Comparison of ENCODE assay signal across 8 mouse cellular contexts in the genomic region with DNA sequence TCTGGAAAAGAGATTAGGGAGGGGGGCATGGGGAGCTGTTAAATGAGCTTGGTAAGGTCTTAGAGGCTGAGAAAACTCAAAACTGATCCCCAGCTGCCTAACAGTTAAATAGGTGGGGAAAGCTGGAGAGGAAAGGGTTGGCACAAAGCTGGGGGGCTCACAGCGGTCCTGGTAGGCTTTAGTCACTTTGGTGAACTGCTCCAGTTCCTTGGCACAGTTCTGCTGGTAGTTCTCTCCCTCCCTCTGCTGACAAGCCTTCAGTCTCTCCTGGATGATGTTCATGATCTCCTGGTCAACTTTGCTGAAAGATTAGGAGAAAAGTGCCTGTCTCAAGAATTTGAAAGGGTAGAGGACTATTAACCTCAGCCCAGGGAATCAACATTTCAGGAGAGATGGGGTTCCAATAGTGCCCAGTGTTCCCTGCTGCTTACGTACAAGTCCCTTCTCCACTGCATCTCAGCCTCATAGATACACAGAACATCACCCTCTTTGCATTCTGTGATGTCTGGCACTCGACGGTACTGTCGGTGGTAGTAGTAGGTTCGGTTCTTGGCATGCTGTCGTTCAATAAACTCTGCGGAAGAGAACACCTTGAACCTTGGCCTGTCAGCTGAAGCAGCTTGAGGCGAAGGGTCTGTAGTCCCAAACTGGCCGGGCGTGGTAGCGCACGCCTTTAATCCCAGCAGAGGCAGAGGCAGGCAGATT. TPM values are rescaled to one million over a fixed set of nuclear protein-coding genes. Genes with fewer than 3 reads are reported as not detected.
DNase-seq lines count a peak whose midpoint lies in the region; ATAC-seq lines count a peak whose summit lies in the region.

No protein-coding gene starts in this region.

- H3K4me2 ChIP-seq in heart, embryonic 11.5 days: peak overlapping the region; percentile 88
- peak overlapping the region; percentile 96; the same call in 1 of the 2 replicates for H3K4me2 ChIP-seq in hindbrain, embryonic 14.5 days (replicated peaks)
- H3K4me2 ChIP-seq in midbrain, embryonic 14.5 days (ENCODE audit: low read length): peak overlapping the region; percentile 94; the same call in 1 of the 2 replicates

- WGBS in heart, embryonic 11.5 days (ENCODE audit: insufficient replicate concordance): 31% methylated on average over 13 of the region's 13 CpGs
- 41% methylated on average over 13 of the region's 13 CpGs for WGBS in hindbrain, embryonic 14.5 days
- WGBS in midbrain, embryonic 14.5 days: 36% methylated on average over 13 of the region's 13 CpGs

- H3K9ac ChIP-seq in heart, embryonic 11.5 days (ENCODE audit: low read depth, low read length): peak overlapping the region; percentile 31
- no peak overlapping the region; the same call in 1 of the 2 replicates for H3K9ac ChIP-seq in hindbrain, embryonic 14.5 days
- no peak overlapping the region for H3K9ac ChIP-seq in midbrain, embryonic 14.5 days (replicated peaks; ENCODE audit: low read length)

- no peak for DNase-seq in heart, postnatal 36 days
- peak; percentile 54 for DNase-seq in R1 (ENCODE audit: low read depth, low spot score)
- no peak for DNase-seq in hindbrain, embryonic 14.5 days (ENCODE audit: low spot score)
- DNase-seq in midbrain, embryonic 14.5 days: no peak
- DNase-seq in T-cell, adult 2 months (ENCODE audit: low spot score): no peak
- DNase-seq in thymus, adult 18-20 months: no peak
- DNase-seq in lung, postnatal 10 days: no peak

- peaks cover 12% of the 10 kb centered on the region for H3K36me3 ChIP-seq in heart, embryonic 11.5 days (ENCODE audit: control insufficient read depth, insufficient read depth, low read length)
- H3K36me3 ChIP-seq in hindbrain, embryonic 14.5 days (replicated peaks; ENCODE audit: control insufficient read depth, insufficient read depth): peaks cover 26% of the 10 kb centered on the region
- peaks cover 16% of the 10 kb centered on the region for H3K36me3 ChIP-seq in midbrain, embryonic 14.5 days (ENCODE audit: control insufficient read depth, insufficient read depth, low read length)

- intact Hi-C loops in heart, postnatal 36 days (cut with DNase I): no loop called here

- H3K9me3 ChIP-seq in heart, embryonic 11.5 days (replicated peaks; ENCODE audit: control insufficient read depth, low read length): no peaks in the 10 kb centered on the region
- no peaks in the 10 kb centered on the region for H3K9me3 ChIP-seq in hindbrain, embryonic 14.5 days (ENCODE audit: control insufficient read depth, low read length)
- H3K9me3 ChIP-seq in midbrain, embryonic 14.5 days (ENCODE audit: control insufficient read depth, low read length): no peaks in the 10 kb centered on the region

- peaks cover 23% of the 10 kb centered on the region for H3K4me1 ChIP-seq in heart, embryonic 11.5 days (ENCODE audit: control insufficient read depth, insufficient read depth, low read length)
- peaks cover 24% of the 10 kb centered on the region for H3K4me1 ChIP-seq in hindbrain, embryonic 14.5 days (replicated peaks; ENCODE audit: control insufficient read depth, insufficient read depth, low read length)
- H3K4me1 ChIP-seq in midbrain, embryonic 14.5 days (ENCODE audit: control insufficient read depth, insufficient read depth, low read length): peaks cover 9% of the 10 kb centered on the region

- ATAC-seq in heart, embryonic 11.5 days (replicated peaks; ENCODE audit: insufficient number of reproducible peaks, low FRiP score, low TSS enrichment): no peak
- no peak for ATAC-seq in hindbrain, embryonic 14.5 days (ENCODE audit: low FRiP score)
- no peak for ATAC-seq in midbrain, embryonic 14.5 days (ENCODE audit: low FRiP score, low TSS enrichment)

- peak overlapping the region; percentile 72 for H3K4me3 ChIP-seq in heart, embryonic 11.5 days (ENCODE audit: low read depth, low read length)
- H3K4me3 ChIP-seq in hindbrain, embryonic 14.5 days (replicated peaks; ENCODE audit: low read length): no peak overlapping the region; the same call in 1 of the 2 replicates
- no peak overlapping the region for H3K4me3 ChIP-seq in midbrain, embryonic 14.5 days (replicated peaks; ENCODE audit: low read depth, low read length)

- H3K27me3 ChIP-seq in heart, embryonic 11.5 days (ENCODE audit: control insufficient read depth, insufficient read depth, low read length): peaks cover under 1% of the 10 kb centered on the region; the same call in 1 of the 2 replicates
- no peaks in the 10 kb centered on the region for H3K27me3 ChIP-seq in hindbrain, embryonic 14.5 days (ENCODE audit: control insufficient read depth, insufficient read depth, low read length)
- H3K27me3 ChIP-seq in midbrain, embryonic 14.5 days (ENCODE audit: control insufficient read depth, insufficient read depth, low read length): no peaks in the 10 kb centered on the region

- peak overlapping the region; percentile 22 for H3K27ac ChIP-seq in heart, embryonic 11.5 days (ENCODE audit: low read depth, low read length)
- H3K27ac ChIP-seq in hindbrain, embryonic 14.5 days: no peak overlapping the region
- no peak overlapping the region for H3K27ac ChIP-seq in midbrain, embryonic 14.5 days (replicated peaks; ENCODE audit: low read depth, low read length)

RNA-seq across cellular contexts. Expression of a gene that starts 1.9 kb away (rescaled TPM):
- polyA plus RNA-seq in heart, embryonic 11.5 days (2014; fragmentation: Nextera tagmentation; extraction: Ambion mirVana): 373 and 401 TPM in 2 replicates
- 1,000 to 10,000 TPM in 1 of 2 experiments, 100 to 1,000 TPM in 1; 979 to 1,034 TPM for total RNA-seq in heart, postnatal 36 days (2021)
- 308 and 347 TPM in 2 replicates for polyA plus RNA-seq in hindbrain, embryonic 14.5 days (2014; fragmentation: Nextera tagmentation; extraction: Ambion mirVana)
- 282 and 319 TPM in 2 replicates for polyA plus RNA-seq in midbrain, embryonic 14.5 days (2014; fragmentation: Nextera tagmentation; extraction: Ambion mirVana)

RNA-seq across cellular contexts. Expression of a gene that starts 4.5 kb away (rescaled TPM):
- 1,091 and 1,195 TPM in 2 replicates for polyA plus RNA-seq in heart, embryonic 11.5 days (2014; fragmentation: Nextera tagmentation; extraction: Ambion mirVana)
- 100 to 1,000 TPM; 668 to 757 TPM for total RNA-seq in heart, postnatal 36 days (2021)
- 800 and 838 TPM in 2 replicates for polyA plus RNA-seq in hindbrain, embryonic 14.5 days (2014; fragmentation: Nextera tagmentation; extraction: Ambion mirVana)
- 814 and 824 TPM in 2 replicates for polyA plus RNA-seq in midbrain, embryonic 14.5 days (2014; fragmentation: Nextera tagmentation; extraction: Ambion mirVana)

RNA-seq across cellular contexts. Expression of a gene that starts 4.5 kb away (rescaled TPM):
- polyA plus RNA-seq in heart, embryonic 11.5 days (2014; fragmentation: Nextera tagmentation; extraction: Ambion mirVana): not detected in 2 replicates
- total RNA-seq in heart, postnatal 36 days (2021): not detected
- polyA plus RNA-seq in hindbrain, embryonic 14.5 days (2014; fragmentation: Nextera tagmentation; extraction: Ambion mirVana): not detected in 2 replicates
- polyA plus RNA-seq in midbrain, embryonic 14.5 days (2014; fragmentation: Nextera tagmentation; extraction: Ambion mirVana): 0.32 TPM in 1 of 2 replicates, not detected in the other

RNA-seq across cellular contexts. Expression of a gene that starts 5.2 kb away (rescaled TPM):
- 0.40 and 0.44 TPM in 2 replicates for polyA plus RNA-seq in heart, embryonic 11.5 days (2014; fragmentation: Nextera tagmentation; extraction: Ambion mirVana)
- total RNA-seq in heart, postnatal 36 days (2021): 100 to 1,000 TPM; 400 to 416 TPM
- 0.25 TPM in 1 of 2 replicates, not detected in the other for polyA plus RNA-seq in hindbrain, embryonic 14.5 days (2014; fragmentation: Nextera tagmentation; extraction: Ambion mirVana)
- not detected in 2 replicates for polyA plus RNA-seq in midbrain, embryonic 14.5 days (2014; fragmentation: Nextera tagmentation; extraction: Ambion mirVana)

RNA-seq across cellular contexts. Expression of a gene that starts 14.1 kb away (rescaled TPM):
- 19.5 and 20.9 TPM in 2 replicates for polyA plus RNA-seq in heart, embryonic 11.5 days (2014; fragmentation: Nextera tagmentation; extraction: Ambion mirVana)
- 100 to 1,000 TPM; 160 to 183 TPM for total RNA-seq in heart, postnatal 36 days (2021)
- 20.5 and 22.4 TPM in 2 replicates for polyA plus RNA-seq in hindbrain, embryonic 14.5 days (2014; fragmentation: Nextera tagmentation; extraction: Ambion mirVana)
- 19.7 and 20.1 TPM in 2 replicates for polyA plus RNA-seq in midbrain, embryonic 14.5 days (2014; fragmentation: Nextera tagmentation; extraction: Ambion mirVana)
